Mouse (Mus musculus) testis, adult 2 months (tissue): ENCODE results near the gene Pter. TPM values are rescaled to one million over a fixed set of nuclear protein-coding genes. Genes with fewer than 3 reads are reported as not detected.

Experiments
- H3K27ac ChIP-seq: fragments of 200-500 bp; 2 replicates; pipeline ENCODE4 v1.5.1; 2012; ENCODE audit warnings: low read depth, low read length; ENCODE audit not compliant: control insufficient read depth, insufficient read depth
- H3K27me3 ChIP-seq: fragments of 200-500 bp; 2 replicates; pipeline ENCODE4 v1.6.1; 2012; ENCODE audit warnings: mild to moderate bottlenecking, low read length, moderate library complexity; ENCODE audit not compliant: control insufficient read depth, insufficient read depth
- H3K36me3 ChIP-seq: fragments of 200-500 bp; 2 replicates; pipeline ENCODE4 v1.6.1; 2012; ENCODE audit warnings: mild to moderate bottlenecking, low read length; ENCODE audit not compliant: control insufficient read depth, insufficient read depth
- H3K4me1 ChIP-seq: fragments of 200-500 bp; 2 replicates; pipeline ENCODE4 v1.6.1; 2012; ENCODE audit warnings: low read length; ENCODE audit not compliant: control insufficient read depth, insufficient read depth
- H3K4me3 ChIP-seq: fragments of 200-500 bp; 2 replicates; pipeline ENCODE4 v1.5.1; 2012; ENCODE audit warnings: low read depth, mild to moderate bottlenecking, low read length, moderate library complexity, mixed read lengths; ENCODE audit not compliant: control insufficient read depth
- CTCF ChIP-seq: fragments of 200-500 bp; IDR thresholded peaks from 2 replicates; pipeline ENCODE4 v1.5.1; 2012; ENCODE audit warnings: low read depth, mild to moderate bottlenecking, inconsistent platforms, low read length, moderate library complexity; ENCODE audit not compliant: control insufficient read depth, insufficient read depth, insufficient replicate concordance
- POLR2A ChIP-seq: fragments of 200-500 bp; IDR thresholded peaks from 2 replicates; pipeline ENCODE4 v1.6.1; 2012; ENCODE audit warnings: low read depth, mild to moderate bottlenecking, inconsistent platforms, low read length, moderate library complexity; ENCODE audit not compliant: control insufficient read depth
- polyA plus RNA-seq: library from polyadenylated mRNA; depleted of rRNA; stranded (reverse); fragments of >200 nt; gene quantifications from 2 replicates; pipeline ENCODE4 v1.2.3, GENCODE M21; 2012; rRNA removed

Gene Pter
- polyA plus RNA-seq, 1 experiment = 0.67 TPM

DNA sequence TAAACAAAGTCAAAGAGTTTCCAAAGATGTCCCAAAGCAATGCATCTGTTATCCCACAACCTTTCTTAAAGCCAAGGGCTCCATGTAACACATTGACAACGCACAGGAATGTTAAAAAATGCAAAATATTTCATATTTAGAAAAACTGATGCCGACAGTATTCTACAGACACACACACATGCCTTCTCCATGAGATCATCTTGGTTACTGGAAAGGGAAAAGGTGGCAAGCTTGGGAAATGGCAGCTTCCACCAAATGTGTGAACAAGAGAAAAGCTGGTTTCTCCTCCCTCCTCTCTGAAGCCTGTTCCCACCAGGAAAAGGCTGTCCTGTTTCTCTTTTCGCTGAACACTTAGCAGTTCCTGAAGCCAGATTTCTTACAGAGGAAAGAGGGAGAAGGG is 114.9 kb downstream of the Pter start:
- H3K4me3 ChIP-seq = no peak overlapping the region
- H3K4me1 ChIP-seq = no peaks in the 10 kb centered on the region
- H3K36me3 ChIP-seq = no peaks in the 10 kb centered on the region
- no peak for TF ChIP-seq CTCF
- TF ChIP-seq POLR2A = no peak
- H3K27ac ChIP-seq = no peak overlapping the region
- no peaks in the 10 kb centered on the region for H3K27me3 ChIP-seq

DNA sequence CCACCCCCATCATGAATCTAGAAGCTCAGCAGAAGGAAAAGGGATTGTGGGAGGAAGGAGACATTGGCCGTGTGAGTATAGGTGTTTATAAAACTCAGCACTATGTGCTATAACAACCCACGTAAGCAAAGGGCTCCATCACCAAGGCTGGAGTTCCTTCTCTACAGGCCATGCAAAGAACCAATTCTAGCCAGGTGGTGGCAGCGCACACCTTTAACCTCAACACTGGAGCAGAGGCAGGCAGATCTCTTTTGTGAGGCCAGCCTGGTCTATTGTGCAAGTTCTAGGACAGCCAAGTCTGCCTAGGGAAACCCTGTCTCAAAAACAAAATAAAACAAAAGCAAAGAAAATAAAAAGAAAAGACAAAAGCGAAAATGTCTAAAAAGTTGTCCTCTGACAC is 115.9 kb downstream of the Pter start:
- TF ChIP-seq CTCF = no peak
- H3K27me3 ChIP-seq = no peaks in the 10 kb centered on the region
- no peaks in the 10 kb centered on the region for H3K4me1 ChIP-seq
- no peak overlapping the region for H3K4me3 ChIP-seq
- no peak overlapping the region for H3K27ac ChIP-seq
- H3K36me3 ChIP-seq = no peaks in the 10 kb centered on the region

- H3K4me3 ChIP-seq = no peak overlapping the region
- no peak overlapping the region for H3K27ac ChIP-seq
- no peaks in the 10 kb centered on the region for H3K36me3 ChIP-seq
- H3K27me3 ChIP-seq = no peaks in the 10 kb centered on the region
- no peaks in the 10 kb centered on the region for H3K4me1 ChIP-seq
- TF ChIP-seq CTCF (no peak), POLR2A (no peak)
Measured at GRCm38 (mm10) chr2:13044555-13044954, 120.7 kb downstream of the Pter start.

DNA sequence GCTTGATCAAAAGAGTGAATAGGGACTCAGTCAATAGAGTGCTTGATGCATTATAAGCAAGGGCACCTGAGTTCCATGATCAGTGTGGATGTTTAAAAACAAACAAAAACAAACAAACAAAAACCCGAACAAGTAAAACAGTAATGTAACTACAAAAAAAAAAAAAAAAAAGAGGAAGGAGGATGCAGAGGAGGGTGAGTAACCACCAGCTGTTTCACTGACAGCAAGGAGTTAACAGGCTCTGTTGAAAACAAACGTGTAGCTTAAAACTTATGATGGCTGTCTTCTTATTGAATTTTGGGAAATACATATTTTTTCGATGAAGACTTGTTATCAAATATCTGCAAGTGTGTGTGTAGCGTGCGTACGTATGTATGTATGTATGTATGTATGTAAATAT is 124.8 kb downstream of the Pter start:
- Histone ChIP-seq H3K27me3 (no peaks in the 10 kb centered on the region), H3K36me3 (no peaks in the 10 kb centered on the region)

More for the DNA sequence above, 124.8 kb downstream of the Pter start:
- TF ChIP-seq CTCF (no peak), POLR2A (no peak)
- Histone ChIP-seq H3K27ac (no peak overlapping the region), H3K4me1 (no peaks in the 10 kb centered on the region), H3K4me3 (no peak overlapping the region)

Other genes with a start within 250 kb of the Pter start
- 0.04 TPM in 1 of 2 replicates, not detected in the other for gene C1ql3, start 87.8 kb downstream of the Pter start, polyA plus RNA-seq